Mouse (Mus musculus) small intestine, adult 2 months (tissue): ENCODE data around the gene Trabd2b. TPM values are rescaled to one million over a fixed set of nuclear protein-coding genes. Genes with fewer than 3 reads are reported as not detected.

Source experiments
- H3K27ac ChIP-seq: fragments of 200-500 bp; 2 replicates; pipeline ENCODE4 v1.5.1; 2012; ENCODE audit warnings: low read depth, low read length, control low read depth, inconsistent platforms; ENCODE audit not compliant: insufficient read depth
- H3K27me3 ChIP-seq: fragments of 200-500 bp; 2 replicates; pipeline ENCODE4 v1.6.1; 2012; ENCODE audit warnings: mild to moderate bottlenecking, moderate library complexity, low read length, inconsistent platforms; ENCODE audit not compliant: control insufficient read depth, insufficient read depth
- H3K36me3 ChIP-seq: fragments of 200-500 bp; 2 replicates; pipeline ENCODE4 v1.6.1; 2012; ENCODE audit warnings: mild to moderate bottlenecking, low read length, control low read depth, inconsistent platforms; ENCODE audit not compliant: control insufficient read depth, insufficient read depth
- H3K4me1 ChIP-seq: fragments of 200-500 bp; 2 replicates; pipeline ENCODE4 v1.6.1; 2012; ENCODE audit warnings: low read length, inconsistent platforms, mixed read lengths; ENCODE audit not compliant: control insufficient read depth, insufficient read depth, insufficient read length
- H3K4me3 ChIP-seq: fragments of 200-500 bp; 2 replicates; pipeline ENCODE4 v1.5.1; 2012; ENCODE audit warnings: low read depth, mild to moderate bottlenecking, control low read depth, inconsistent platforms, low read length, moderate library complexity
- CTCF ChIP-seq: fragments of 200-500 bp; IDR thresholded peaks from 2 replicates; pipeline ENCODE4 v1.5.1; 2012; ENCODE audit warnings: low read depth, mild to moderate bottlenecking, control low read depth, inconsistent platforms, low read length, moderate library complexity, mixed read lengths; ENCODE audit not compliant: insufficient replicate concordance, insufficient read length; ENCODE audit errors: extremely low read depth
- POLR2A ChIP-seq: fragments of 200-500 bp; IDR thresholded peaks from 2 replicates; pipeline ENCODE4 v1.6.1; 2012; ENCODE audit warnings: low read depth, mild to moderate bottlenecking, control low read depth, inconsistent platforms, low read length, moderate library complexity
- WGBS: fragments of 180-500 bp; shearing (Covaris S2); methylation state at CpG from one replicate; pipeline ENCODE4 v1.1.7; 2018; 5-methylcytosine and 5-hydroxymethylcytosine counted together
- polyA plus RNA-seq: library from polyadenylated mRNA; depleted of rRNA; stranded (reverse); fragments of >200 nt; gene quantifications from 2 replicates; pipeline ENCODE4 v1.2.3, GENCODE M21; 2012

Trabd2b gene
- polyA plus RNA-seq, 1 experiment: 0.32 TPM

GRCm38 (mm10) chr4:114495688-114496426, 89.3 kb downstream of the Trabd2b start:
- H3K4me1 ChIP-seq: no peaks in the 10 kb centered on the region
- 76% methylated on average over 4 of the region's 4 CpGs for WGBS
- no peaks in the 10 kb centered on the region for H3K27me3 ChIP-seq
- H3K27ac ChIP-seq: no peak overlapping the region
- no peak overlapping the region for H3K4me3 ChIP-seq
- H3K36me3 ChIP-seq: no peaks in the 10 kb centered on the region
- TF ChIP-seq POLR2A (no peak), CTCF (no peak)

- Histone ChIP-seq H3K4me1 (no peaks in the 10 kb centered on the region), H3K27ac (no peak overlapping the region), H3K27me3 (no peaks in the 10 kb centered on the region), H3K36me3 (no peaks in the 10 kb centered on the region), H3K4me3 (no peak overlapping the region)
- TF ChIP-seq CTCF (no peak), POLR2A (no peak)
- WGBS: 88% methylated on average over 1 of the region's 1 CpGs
Measured at GRCm38 (mm10) chr4:114499650-114500049, 93.1 kb downstream of the Trabd2b start.

GRCm38 (mm10) chr4:114500317-114500716, 93.8 kb downstream of the Trabd2b start:
- Histone ChIP-seq H3K27ac (no peak overlapping the region), H3K27me3 (no peaks in the 10 kb centered on the region), H3K36me3 (no peaks in the 10 kb centered on the region), H3K4me1 (no peaks in the 10 kb centered on the region), H3K4me3 (no peak overlapping the region)
- 74% methylated on average over 7 of the region's 7 CpGs for WGBS
- TF ChIP-seq POLR2A: no peak
- TF ChIP-seq CTCF: no peak

GRCm38 (mm10) chr4:114501048-114501447, 94.5 kb downstream of the Trabd2b start:
- H3K27me3 ChIP-seq: no peaks in the 10 kb centered on the region
- no peaks in the 10 kb centered on the region for H3K36me3 ChIP-seq
- no peaks in the 10 kb centered on the region for H3K4me1 ChIP-seq
- no peak overlapping the region for H3K27ac ChIP-seq
- TF ChIP-seq CTCF (no peak), POLR2A (no peak)
- 82% methylated on average over 1 of the region's 1 CpGs for WGBS
- H3K4me3 ChIP-seq: no peak overlapping the region

DNA sequence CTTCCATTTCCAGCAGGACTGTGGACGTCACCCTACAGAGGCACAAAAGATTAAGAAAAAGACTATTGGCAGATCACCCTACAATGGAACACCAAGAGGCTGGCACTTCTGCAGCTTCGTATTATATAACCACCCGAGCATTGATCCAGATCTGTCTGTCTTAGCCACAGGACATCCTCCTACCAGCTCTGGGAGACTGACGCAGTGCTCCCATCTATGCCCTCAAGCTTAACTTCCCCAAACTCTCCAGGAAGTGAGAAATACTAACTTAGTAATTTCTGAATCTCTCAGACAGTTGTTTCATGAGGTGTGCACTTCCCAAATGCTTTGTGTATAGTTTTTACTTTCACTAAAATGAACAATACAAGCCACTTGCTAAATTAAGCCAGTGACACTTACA, 95.1 kb downstream of the Trabd2b start:
- no peaks in the 10 kb centered on the region for H3K36me3 ChIP-seq
- H3K4me1 ChIP-seq: no peaks in the 10 kb centered on the region
- no peak for TF ChIP-seq POLR2A
- no peak for TF ChIP-seq CTCF
- no peak overlapping the region for H3K27ac ChIP-seq
- H3K4me3 ChIP-seq: no peak overlapping the region
- no peaks in the 10 kb centered on the region for H3K27me3 ChIP-seq
- WGBS: 72% methylated on average over 4 of the region's 4 CpGs

GRCm38 (mm10) chr4:114504227-114505041, 97.9 kb downstream of the Trabd2b start:
- WGBS: 72% methylated on average over 11 of the region's 11 CpGs
- no peaks in the 10 kb centered on the region for H3K4me1 ChIP-seq
- H3K4me3 ChIP-seq: no peak overlapping the region
- TF ChIP-seq POLR2A (no peak), CTCF (no peak)
- no peak overlapping the region for H3K27ac ChIP-seq
- no peaks in the 10 kb centered on the region for H3K36me3 ChIP-seq
- no peaks in the 10 kb centered on the region for H3K27me3 ChIP-seq

- Histone ChIP-seq H3K4me3 (no peak overlapping the region), H3K36me3 (no peaks in the 10 kb centered on the region), H3K27ac (no peak overlapping the region), H3K4me1 (no peaks in the 10 kb centered on the region), H3K27me3 (no peaks in the 10 kb centered on the region)
- TF ChIP-seq POLR2A: no peak
- no peak for TF ChIP-seq CTCF
- 73% methylated on average over 6 of the region's 6 CpGs for WGBS
Measured at GRCm38 (mm10) chr4:114509601-114510000, 103.1 kb downstream of the Trabd2b start.
